ENCODE assay signal across 22 mouse cellular contexts in genomic region chr5:22039375-22040149, GRCm38 (mm10).
"Had no signal": no experiment of that assay in that cellular context is flagged by ENCODE, and none has a peak within 500 bp of the region (broad histone marks: within the 10 kb centered on the region; RNA-seq: fewer than 3 reads in every experiment).

No protein-coding gene starts in this region.

- H3K27me3 ChIP-seq: liver, embryonic 13.5 days; liver, embryonic 15.5 days; lung, embryonic 15.5 days; megakaryocyte, embryonic 14.5 days; neural tube, embryonic 13.5 days; stomach, embryonic 15.5 days had no signal

- H3K36me3 ChIP-seq: liver, embryonic 15.5 days; lung, embryonic 15.5 days; neural tube, embryonic 13.5 days; neural tube, embryonic 15.5 days; stomach, embryonic 15.5 days had no signal

- H3K9ac ChIP-seq: liver, embryonic 13.5 days; liver, embryonic 15.5 days; liver, postnatal 0 days; lung, embryonic 15.5 days; neural tube, embryonic 13.5 days; neural tube, embryonic 15.5 days; stomach, embryonic 15.5 days had no signal

- H3K9me3 ChIP-seq: liver, embryonic 13.5 days; liver, embryonic 15.5 days; lung, embryonic 15.5 days; neural tube, embryonic 13.5 days; neural tube, embryonic 15.5 days; stomach, embryonic 15.5 days had no signal

- DNase-seq: liver, embryonic 13.5 days; liver, postnatal 0 days; lung, adult 2 months; lung, postnatal 14 days; lung, postnatal 36 days; retina, postnatal 1 day; right cerebral cortex, adult 18-20 months; right cerebral cortex, postnatal 25 days; thymus, adult 2 months; thymus, postnatal 25 days; thymus, postnatal 4 days had no signal

- H3K4me2 ChIP-seq: liver, embryonic 11.5 days; liver, embryonic 13.5 days; liver, embryonic 15.5 days; lung, embryonic 15.5 days; neural tube, embryonic 13.5 days; neural tube, embryonic 15.5 days; stomach, embryonic 15.5 days had no signal

- ATAC-seq: liver, postnatal 0 days; lung, postnatal 0 days had no signal

- H3K27ac ChIP-seq: liver, embryonic 13.5 days; liver, embryonic 15.5 days; lung, embryonic 15.5 days; macrophage; neural tube, embryonic 13.5 days; neural tube, embryonic 15.5 days; stomach, embryonic 15.5 days; stomach, postnatal 0 days had no signal

- H3K4me1 ChIP-seq: liver, embryonic 13.5 days; liver, embryonic 15.5 days; lung, embryonic 15.5 days; megakaryocyte, embryonic 14.5 days; neural tube, embryonic 15.5 days; stomach, embryonic 15.5 days had no signal

- H3K4me3 ChIP-seq: liver, embryonic 13.5 days; liver, embryonic 15.5 days; lung, embryonic 15.5 days; megakaryocyte, embryonic 14.5 days; myocyte; neural tube, embryonic 13.5 days; neural tube, embryonic 15.5 days; stomach, embryonic 15.5 days had no signal
